Mouse (Mus musculus): ENCODE measurements around the gene Rrad. TPM values are rescaled to one million over a fixed set of nuclear protein-coding genes. Genes with fewer than 3 reads are reported as not detected.

Gene Rrad
- polyA plus RNA-seq, 1 experiment from 2014 or later = 1.7 TPM

GRCm38 (mm10) chr8:104606329-104606728 is 24.8 kb downstream of the Rrad start:
- Histone ChIP-seq H3K4me3 (ENCODE audit: low read depth, low read length) (no peak overlapping the region), H3K27ac (ENCODE audit: low read depth, low read length) (no peak overlapping the region), H3K9ac (ENCODE audit: low read depth, low read length) (no peak overlapping the region), H3K9me3 (ENCODE audit: control insufficient read depth, low read length) (no peaks in the 10 kb centered on the region), H3K27me3 (ENCODE audit: control insufficient read depth, insufficient read depth, low read length) (no peaks in the 10 kb centered on the region), H3K4me2 (replicated peaks; ENCODE audit: low read depth, low read length) (no peak overlapping the region), H3K4me1 (replicated peaks; ENCODE audit: control insufficient read depth, insufficient read depth, low read length) (0 out of 2 replicates have a peak, but pooled peaks cover 2% of the 10 kb centered on the region), H3K36me3 (ENCODE audit: control insufficient read depth, insufficient read depth, low read length) (no peaks in the 10 kb centered on the region)
- 59% methylated on average over 6 of the region's 6 CpGs for WGBS
- DNase-seq (ENCODE audit: low spot score) = no peak
- ATAC-seq (ENCODE audit: low FRiP score) = no peak

- H3K36me3 ChIP-seq (ENCODE audit: control insufficient read depth, insufficient read depth, low read length) = no peaks in the 10 kb centered on the region
- DNase-seq (ENCODE audit: low spot score) (no peak), ATAC-seq (ENCODE audit: low FRiP score) (no peak)
- H3K4me3 ChIP-seq (ENCODE audit: low read depth, low read length) = no peak overlapping the region
- no peak overlapping the region for H3K9ac ChIP-seq (ENCODE audit: low read depth, low read length)
- H3K27ac ChIP-seq (ENCODE audit: low read depth, low read length) = no peak overlapping the region
- H3K4me2 ChIP-seq (replicated peaks; ENCODE audit: low read depth, low read length) = no peak overlapping the region
- H3K27me3 ChIP-seq (ENCODE audit: control insufficient read depth, insufficient read depth, low read length) = no peaks in the 10 kb centered on the region
- 0 out of 2 replicates have a peak, but pooled peaks cover 2% of the 10 kb centered on the region for H3K4me1 ChIP-seq (replicated peaks; ENCODE audit: control insufficient read depth, insufficient read depth, low read length)
- WGBS = 65% methylated on average over 4 of the region's 4 CpGs
- no peaks in the 10 kb centered on the region for H3K9me3 ChIP-seq (ENCODE audit: control insufficient read depth, low read length)
These were observed 27.9 kb downstream of the Rrad start for GRCm38 (mm10) chr8:104603245-104603593.

GRCm38 (mm10) chr8:104602468-104603244 is 28.5 kb downstream of the Rrad start:
- peak; percentile 91 for DNase-seq (ENCODE audit: low spot score)
- WGBS = 24% methylated on average over 21 of the region's 21 CpGs
- peak overlapping the region; percentile 6; the same call in 1 of the 2 replicates for H3K4me3 ChIP-seq (ENCODE audit: low read depth, low read length)

GRCm38 (mm10) chr8:104601941-104602371 is 29.2 kb downstream of the Rrad start:
- DNase-seq (ENCODE audit: low spot score) (peak; percentile 24), ATAC-seq (ENCODE audit: low FRiP score) (peak; percentile 61)
- Histone ChIP-seq H3K4me1 (replicated peaks; ENCODE audit: control insufficient read depth, insufficient read depth, low read length) (0 out of 2 replicates have a peak, but pooled peaks cover 2% of the 10 kb centered on the region), H3K4me2 (replicated peaks; ENCODE audit: low read depth, low read length) (peak overlapping the region; percentile 42), H3K4me3 (ENCODE audit: low read depth, low read length) (peak overlapping the region; percentile 6; the same call in 1 of the 2 replicates), H3K27me3 (ENCODE audit: control insufficient read depth, insufficient read depth, low read length) (no peaks in the 10 kb centered on the region), H3K9ac (ENCODE audit: low read depth, low read length) (no peak overlapping the region), H3K27ac (ENCODE audit: low read depth, low read length) (no peak overlapping the region), H3K9me3 (ENCODE audit: control insufficient read depth, low read length) (no peaks in the 10 kb centered on the region), H3K36me3 (ENCODE audit: control insufficient read depth, insufficient read depth, low read length) (no peaks in the 10 kb centered on the region)
- WGBS = under 1% methylated on average over 12 of the region's 12 CpGs

More at GRCm38 (mm10) chr8:104602468-104603244, 28.5 kb downstream of the Rrad start:
- Histone ChIP-seq H3K36me3 (ENCODE audit: control insufficient read depth, insufficient read depth, low read length) (no peaks in the 10 kb centered on the region), H3K4me1 (replicated peaks; ENCODE audit: control insufficient read depth, insufficient read depth, low read length) (0 out of 2 replicates have a peak, but pooled peaks cover 2% of the 10 kb centered on the region), H3K27me3 (ENCODE audit: control insufficient read depth, insufficient read depth, low read length) (no peaks in the 10 kb centered on the region), H3K9ac (ENCODE audit: low read depth, low read length) (no peak overlapping the region), H3K27ac (ENCODE audit: low read depth, low read length) (no peak overlapping the region), H3K9me3 (ENCODE audit: control insufficient read depth, low read length) (no peaks in the 10 kb centered on the region), H3K4me2 (replicated peaks; ENCODE audit: low read depth, low read length) (peak overlapping the region; percentile 42)
- ATAC-seq (ENCODE audit: low FRiP score) = peak; percentile 91

- 30% methylated on average over 7 of the region's 7 CpGs for WGBS
- no peak overlapping the region for H3K4me2 ChIP-seq (replicated peaks; ENCODE audit: low read depth, low read length)
- no peaks in the 10 kb centered on the region for H3K9me3 ChIP-seq (ENCODE audit: control insufficient read depth, low read length)
- no peak overlapping the region for H3K9ac ChIP-seq (ENCODE audit: low read depth, low read length)
- no peak overlapping the region for H3K27ac ChIP-seq (ENCODE audit: low read depth, low read length)
- no peaks in the 10 kb centered on the region for H3K36me3 ChIP-seq (ENCODE audit: control insufficient read depth, insufficient read depth, low read length)
- ATAC-seq (ENCODE audit: low FRiP score) (no peak), DNase-seq (ENCODE audit: low spot score) (peak; percentile 24)
- H3K4me1 ChIP-seq (replicated peaks; ENCODE audit: control insufficient read depth, insufficient read depth, low read length) = 0 out of 2 replicates have a peak, but pooled peaks cover 2% of the 10 kb centered on the region
- no peak overlapping the region for H3K4me3 ChIP-seq (ENCODE audit: low read depth, low read length)
- no peaks in the 10 kb centered on the region for H3K27me3 ChIP-seq (ENCODE audit: control insufficient read depth, insufficient read depth, low read length)
These were observed 29.7 kb downstream of the Rrad start for GRCm38 (mm10) chr8:104601386-104601785.

- Histone ChIP-seq H3K4me2 (replicated peaks; ENCODE audit: low read depth, low read length) (no peak overlapping the region), H3K4me3 (ENCODE audit: low read depth, low read length) (no peak overlapping the region), H3K27ac (ENCODE audit: low read depth, low read length) (no peak overlapping the region), H3K27me3 (ENCODE audit: control insufficient read depth, insufficient read depth, low read length) (no peaks in the 10 kb centered on the region), H3K36me3 (ENCODE audit: control insufficient read depth, insufficient read depth, low read length) (0 out of 2 replicates have a peak, but pooled peaks cover 5% of the 10 kb centered on the region), H3K4me1 (replicated peaks; ENCODE audit: control insufficient read depth, insufficient read depth, low read length) (0 out of 2 replicates have a peak, but pooled peaks cover 2% of the 10 kb centered on the region), H3K9me3 (ENCODE audit: control insufficient read depth, low read length) (no peaks in the 10 kb centered on the region), H3K9ac (ENCODE audit: low read depth, low read length) (no peak overlapping the region)
- WGBS = 77% methylated on average over 6 of the region's 6 CpGs
- ATAC-seq (ENCODE audit: low FRiP score) (no peak), DNase-seq (ENCODE audit: low spot score) (no peak)
These were observed 32.6 kb downstream of the Rrad start for GRCm38 (mm10) chr8:104598496-104598895.

GRCm38 (mm10) chr8:104597656-104598055 is 33.5 kb downstream of the Rrad start:
- ATAC-seq (ENCODE audit: low FRiP score) = no peak
- 90% methylated on average over 6 of the region's 6 CpGs for WGBS

GRCm38 (mm10) chr8:104595773-104596536 is 35.2 kb downstream of the Rrad start:
- no peak overlapping the region for H3K27ac ChIP-seq (ENCODE audit: low read depth, low read length)
- H3K27me3 ChIP-seq (ENCODE audit: control insufficient read depth, insufficient read depth, low read length) = no peaks in the 10 kb centered on the region
- H3K4me3 ChIP-seq (ENCODE audit: low read depth, low read length) = no peak overlapping the region
- ATAC-seq (ENCODE audit: low FRiP score) (no peak), DNase-seq (ENCODE audit: low spot score) (no peak)
- H3K9me3 ChIP-seq (ENCODE audit: control insufficient read depth, low read length) = no peaks in the 10 kb centered on the region
- no peak overlapping the region for H3K9ac ChIP-seq (ENCODE audit: low read depth, low read length)
- H3K36me3 ChIP-seq (ENCODE audit: control insufficient read depth, insufficient read depth, low read length) = 0 out of 2 replicates have a peak, but pooled peaks cover 5% of the 10 kb centered on the region
- H3K4me2 ChIP-seq (replicated peaks; ENCODE audit: low read depth, low read length) = no peak overlapping the region
- H3K4me1 ChIP-seq (replicated peaks; ENCODE audit: control insufficient read depth, insufficient read depth, low read length) = no peaks in the 10 kb centered on the region
- 88% methylated on average over 21 of the region's 21 CpGs for WGBS

More at GRCm38 (mm10) chr8:104597656-104598055, 33.5 kb downstream of the Rrad start:
- Histone ChIP-seq H3K4me3 (ENCODE audit: low read depth, low read length) (no peak overlapping the region), H3K36me3 (ENCODE audit: control insufficient read depth, insufficient read depth, low read length) (0 out of 2 replicates have a peak, but pooled peaks cover 5% of the 10 kb centered on the region), H3K9me3 (ENCODE audit: control insufficient read depth, low read length) (no peaks in the 10 kb centered on the region), H3K4me2 (replicated peaks; ENCODE audit: low read depth, low read length) (no peak overlapping the region), H3K4me1 (replicated peaks; ENCODE audit: control insufficient read depth, insufficient read depth, low read length) (0 out of 2 replicates have a peak, but pooled peaks cover 2% of the 10 kb centered on the region), H3K27me3 (ENCODE audit: control insufficient read depth, insufficient read depth, low read length) (no peaks in the 10 kb centered on the region), H3K27ac (ENCODE audit: low read depth, low read length) (no peak overlapping the region), H3K9ac (ENCODE audit: low read depth, low read length) (no peak overlapping the region)
- DNase-seq (ENCODE audit: low spot score) = no peak

Data from hindbrain, embryonic 11.5 days (tissue).